Mouse (Mus musculus) monocyte, adult 5-6 weeks (primary cell): ENCODE data around the gene Ccdc153. TPM values are rescaled to one million over a fixed set of nuclear protein-coding genes. Genes with fewer than 3 reads are reported as not detected.

Experiments
- ATAC-seq: fragments of 153-309, 156-312 bp; replicated peaks from 2 replicates; pipeline ENCODE4 v1.8.0; 2017; ENCODE audit warnings: mild to moderate bottlenecking; ENCODE audit not compliant: low TSS enrichment, insufficient number of reproducible peaks, severe bottlenecking, poor library complexity, low FRiP score
- total RNA-seq: library from RNA; stranded (forward); fragments of 200-1000, 200-491, 200-594 nt; gene quantifications from 3 replicates; pipeline ENCODE4 v1.2.3, GENCODE M21; 2017

The Ccdc153 gene
- total RNA-seq, 1 experiment from 2014 or later: not detected

DNA sequence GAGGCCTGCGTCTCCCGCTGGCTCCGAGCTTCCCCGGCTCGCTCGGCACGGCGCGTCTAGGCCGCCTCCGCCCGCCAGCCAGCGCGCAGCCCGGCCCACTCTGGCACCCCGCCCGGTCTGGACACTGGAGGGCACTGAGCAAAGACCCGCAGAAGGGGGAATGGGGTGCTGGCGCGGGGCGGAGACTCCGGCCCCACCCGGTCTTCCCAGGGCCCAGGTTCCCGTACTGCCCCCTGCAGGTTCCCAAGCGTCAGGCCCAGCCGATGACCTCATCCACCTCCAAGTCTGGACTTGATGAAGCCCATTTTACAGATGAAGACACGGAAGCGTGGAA, 27.5 kb downstream of the Ccdc153 start:
- ATAC-seq: peak; percentile 72

DNA sequence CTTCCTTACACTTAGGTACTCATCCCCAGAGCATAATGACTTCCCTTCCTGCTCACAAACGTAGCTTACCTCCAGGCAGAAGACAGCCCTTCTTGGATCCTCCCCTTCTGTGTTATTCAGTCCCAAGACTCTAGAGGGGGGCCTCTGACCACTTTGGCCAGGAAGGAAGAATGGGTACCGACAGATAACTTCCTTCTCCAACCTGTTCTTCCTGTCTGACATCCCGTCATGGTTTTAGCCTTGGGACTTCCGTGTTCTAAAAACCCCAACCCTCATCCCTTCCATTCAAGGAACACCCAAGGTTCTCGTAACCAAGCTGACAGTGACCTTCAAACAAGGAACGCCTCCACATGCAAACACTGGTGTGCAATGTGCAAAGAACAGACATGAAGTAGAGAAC, 28.0 kb downstream of the Ccdc153 start, which contains the start of gene Nlrx1:
Gene Nlrx1, minus strand, starts transcription at position 168 of the 400 bp plus-strand sequence.
- peak; percentile 82 for ATAC-seq

DNA sequence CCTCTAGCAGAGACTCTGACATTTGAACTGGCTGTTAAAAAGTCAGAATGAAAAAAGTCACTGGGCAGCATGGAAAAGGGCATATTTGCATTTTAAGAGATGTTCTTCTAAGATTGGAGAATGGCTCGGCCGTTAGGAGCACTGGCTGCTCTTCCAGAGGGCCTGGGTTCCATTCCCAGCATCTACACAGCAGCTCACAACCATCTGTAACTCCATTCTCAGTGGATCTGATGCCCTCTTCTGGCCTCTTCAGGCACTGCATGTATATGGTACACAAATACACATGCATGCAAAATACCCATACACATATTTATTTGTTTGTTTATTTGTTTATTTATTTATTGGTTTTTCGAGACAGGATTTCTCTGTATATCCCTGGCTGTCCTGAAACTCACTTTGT, 28.6 kb downstream of the Ccdc153 start:
- no peak for ATAC-seq

DNA sequence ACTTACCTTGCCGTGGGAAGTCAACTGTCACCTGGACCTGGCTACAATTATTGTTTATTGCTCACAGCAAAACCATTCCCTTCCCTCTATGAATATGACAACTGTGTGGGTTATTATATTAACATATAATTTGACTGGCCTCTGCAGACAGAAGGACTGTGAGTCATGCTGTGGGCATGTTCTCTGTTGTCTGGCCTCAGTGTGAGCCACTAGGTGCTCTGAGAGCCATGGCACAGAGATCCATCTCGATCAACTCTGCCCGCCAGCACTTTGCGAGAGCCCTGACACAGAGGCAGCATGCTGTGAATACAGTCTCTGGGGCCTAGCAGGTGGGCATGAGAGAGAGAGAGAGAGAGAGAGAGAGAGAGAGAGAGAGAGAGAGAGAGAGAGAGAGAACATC, 29.5 kb downstream of the Ccdc153 start:
- ATAC-seq: no peak

DNA sequence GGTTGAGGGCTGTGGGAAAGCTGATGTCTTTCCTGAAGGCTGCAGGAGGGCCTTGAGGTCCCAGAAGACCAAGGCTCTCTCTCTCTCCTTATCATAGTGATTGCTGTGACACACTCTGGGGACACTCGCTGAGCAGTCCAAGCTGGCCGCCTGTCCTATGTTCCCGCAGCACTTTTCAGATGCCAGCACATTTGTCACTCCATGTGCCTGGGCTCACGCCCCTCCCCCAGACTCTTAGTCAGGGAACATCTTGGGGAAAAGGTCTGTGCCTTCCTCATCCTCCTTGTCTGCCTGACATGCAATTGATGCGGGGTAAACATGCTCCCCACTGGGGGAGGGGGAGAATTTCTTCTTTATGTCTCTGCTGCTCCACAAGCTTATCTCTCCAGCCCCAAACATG, 42.7 kb downstream of the Ccdc153 start:
- ATAC-seq: no peak

DNA sequence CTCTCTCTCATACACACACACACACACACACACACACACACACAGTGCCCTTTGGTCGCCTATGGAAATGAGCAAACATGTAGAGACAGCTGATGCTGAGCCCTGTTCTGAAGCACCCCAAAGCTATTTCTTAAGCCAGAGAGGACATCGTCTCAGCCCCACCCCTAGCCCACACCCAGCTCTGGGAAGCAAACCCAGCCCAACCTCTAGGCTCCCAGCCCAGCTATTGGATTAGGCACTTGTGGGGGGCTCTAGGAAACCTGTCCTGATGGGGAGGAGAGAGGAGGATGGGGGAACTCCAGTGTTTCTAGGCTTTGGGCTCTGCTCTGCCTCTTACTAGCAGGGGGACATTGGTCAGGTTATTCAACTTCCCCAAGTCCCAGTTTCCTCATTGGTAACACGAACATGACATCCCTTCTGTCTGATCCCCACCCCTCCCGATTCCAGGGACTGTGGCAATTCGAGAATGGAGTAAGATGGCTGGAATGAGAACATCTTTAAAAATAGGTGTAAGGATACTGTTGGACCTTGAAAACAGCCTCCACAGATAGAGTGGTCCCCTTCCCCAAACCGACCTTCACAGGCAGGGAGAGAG, 45.9 kb downstream of the Ccdc153 start:
- no peak for ATAC-seq

DNA sequence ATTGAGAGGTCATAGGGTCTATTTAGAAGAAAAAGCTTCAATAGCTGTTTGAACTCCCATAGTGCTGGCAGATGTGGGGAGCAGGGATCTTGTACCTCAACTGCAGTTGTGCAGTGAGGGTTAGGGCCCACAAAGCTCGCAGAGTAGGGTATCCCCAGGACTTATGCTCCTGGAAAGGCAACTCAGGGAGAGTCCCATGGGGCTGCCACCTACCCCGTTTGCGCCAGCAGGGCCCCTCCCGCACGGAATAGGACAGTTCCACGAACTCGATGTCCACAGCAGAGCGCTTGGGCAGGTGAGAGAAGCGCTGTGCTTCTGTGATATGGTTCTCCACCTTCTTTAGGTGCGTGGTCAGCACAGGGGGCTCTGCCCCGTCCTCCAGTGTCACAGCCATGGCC, 46.5 kb downstream of the Ccdc153 start:
- ATAC-seq: no peak

DNA sequence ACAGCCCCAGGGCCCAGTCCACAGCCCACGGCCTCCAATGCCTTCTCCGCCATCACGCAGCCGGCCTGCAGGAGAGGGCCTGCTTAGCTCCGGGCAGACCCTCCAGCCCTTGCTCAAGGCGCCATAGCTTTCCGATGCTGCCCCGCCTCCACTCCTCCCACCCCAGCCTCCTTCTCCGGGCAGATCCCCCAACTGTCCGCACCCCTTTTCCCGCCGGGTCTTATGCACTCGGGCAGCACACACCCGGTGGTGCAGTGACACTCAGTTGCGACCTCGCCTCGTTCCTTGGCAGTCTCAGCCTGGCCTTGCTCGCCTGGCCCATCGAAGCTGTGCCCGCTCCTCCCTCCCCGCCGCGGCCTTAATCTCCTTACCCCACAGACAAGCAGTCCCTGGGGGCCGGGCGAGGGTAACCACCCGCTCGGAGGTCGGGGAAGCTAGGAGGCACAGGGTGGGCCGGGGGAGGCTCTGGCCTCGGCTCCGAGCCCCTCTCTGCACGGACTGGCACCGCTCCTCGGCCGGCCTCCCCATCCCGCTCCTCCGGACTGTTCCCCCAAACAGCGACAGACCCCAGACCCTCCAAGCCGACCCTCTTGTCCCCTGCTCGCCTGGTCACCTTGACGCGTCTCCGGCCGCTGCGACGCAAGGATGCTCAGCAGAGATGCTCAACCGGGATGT, 47.1 kb downstream of the Ccdc153 start:
- ATAC-seq: no peak

DNA sequence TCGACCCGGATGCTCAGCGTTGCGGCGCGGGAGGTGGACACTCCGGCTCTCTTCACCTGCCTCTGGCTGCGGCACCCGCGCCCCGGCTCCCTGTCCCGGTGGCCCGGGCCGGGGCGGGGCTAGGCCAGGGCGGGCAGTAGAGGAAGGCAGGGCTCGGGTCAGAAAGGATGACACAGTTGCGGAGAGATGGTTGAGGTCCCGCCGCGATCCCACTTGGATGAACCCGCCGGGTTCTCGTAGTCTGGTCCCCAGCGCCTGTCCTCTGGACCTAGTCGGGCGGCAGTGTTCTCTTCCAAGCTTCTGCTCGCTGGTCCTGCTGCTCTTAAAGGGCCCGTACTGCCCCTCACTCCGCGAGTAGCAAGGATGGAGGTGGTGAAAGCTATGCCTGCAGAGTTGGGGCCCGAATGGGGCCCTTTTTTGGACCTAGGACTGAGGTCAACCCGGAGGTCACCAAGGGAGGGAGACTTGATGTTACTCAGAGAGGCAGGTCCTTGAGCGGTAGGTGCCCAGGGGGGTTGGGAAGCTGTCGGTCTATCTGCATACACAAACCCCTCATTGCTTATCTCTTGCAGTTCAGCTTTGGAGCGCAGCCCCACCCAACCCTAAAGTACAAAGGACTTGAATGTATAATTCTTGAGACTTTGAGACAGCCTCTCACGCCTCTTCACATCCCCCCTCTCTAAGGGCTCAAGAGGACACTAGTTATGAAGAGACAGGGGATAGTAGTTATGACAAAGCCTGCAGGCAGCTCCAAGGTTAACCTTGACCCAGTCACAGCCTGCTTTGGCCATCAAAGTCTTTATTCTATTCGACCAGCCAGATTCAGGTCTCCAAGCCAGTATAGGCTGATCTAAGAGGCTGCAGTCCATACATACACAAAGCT, 47.8 kb downstream of the Ccdc153 start, which contains the start of gene Abcg4:
Gene Abcg4, minus strand, starts transcription at position 540 of the 883 bp plus-strand sequence.
- ATAC-seq: no peak

DNA sequence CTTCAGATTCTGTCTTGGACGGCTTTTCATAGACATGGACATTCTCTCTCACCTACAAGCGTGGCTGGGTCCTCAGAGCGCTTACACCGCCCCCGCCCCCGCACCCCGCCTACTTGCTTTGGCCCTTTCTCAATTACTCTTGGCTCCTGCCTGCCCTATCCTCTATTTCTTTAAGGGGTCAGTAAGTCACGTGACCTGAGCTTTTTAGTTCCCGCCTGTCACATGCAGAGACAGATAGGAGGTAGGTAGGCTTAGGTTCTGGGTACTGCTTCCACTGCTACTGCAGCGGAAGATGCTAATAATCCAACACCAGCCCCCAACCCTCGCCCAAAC, 48.4 kb downstream of the Ccdc153 start:
- ATAC-seq: no peak

DNA sequence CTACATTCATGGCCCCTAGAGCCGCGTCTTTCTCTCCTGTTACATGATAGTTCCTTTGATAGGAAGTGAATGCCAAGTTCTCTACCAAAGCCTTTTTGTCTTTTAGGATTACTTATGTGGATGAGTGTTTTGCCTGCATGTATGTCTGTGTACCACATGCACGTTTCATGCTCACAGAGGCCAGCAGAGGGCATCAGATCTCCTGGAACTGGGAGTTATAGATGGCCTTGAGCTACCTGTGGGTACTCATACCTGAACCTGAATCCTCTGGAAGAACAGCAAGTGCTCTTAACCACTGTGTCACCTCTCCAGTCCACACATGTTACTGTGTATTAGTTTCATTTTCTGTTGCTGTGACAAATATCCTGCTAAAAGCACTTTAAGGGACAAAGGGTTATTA, 52.0 kb downstream of the Ccdc153 start:
- no peak for ATAC-seq

Other genes starting within 250 kb of the Ccdc153 start
- gene Thy1, start 197.3 kb upstream of the Ccdc153 start, total RNA-seq: 14.7 to 67.2 TPM (median 34.3 TPM) in 3 replicates
- 2.1 to 8.6 TPM (median 5.6 TPM) in 3 replicates for gene Usp2, start 173.7 kb upstream of the Ccdc153 start, total RNA-seq
- gene Mfrp, start 138.9 kb upstream of the Ccdc153 start, total RNA-seq: not detected in 3 replicates
- gene C1qtnf5, start 133.4 kb upstream of the Ccdc153 start, total RNA-seq: not detected in 3 replicates
- gene Gm49380, start 127.2 kb upstream of the Ccdc153 start, total RNA-seq: not detected in 3 replicates
- 3.8 to 7.1 TPM (median 5.7 TPM) in 3 replicates for gene Rnf26, start 127.2 kb upstream of the Ccdc153 start, total RNA-seq
- gene Mcam, start 106.2 kb upstream of the Ccdc153 start, total RNA-seq: 13.5 to 48.9 TPM (median 15.1 TPM) in 3 replicates
- gene Cbl, start 6.6 kb upstream of the Ccdc153 start, total RNA-seq: 47.1 to 115 TPM (median 63.1 TPM) in 3 replicates
- 1.7 TPM in 1 of 3 replicates, not detected in the others for gene Pdzd3, start 10.8 kb downstream of the Ccdc153 start, total RNA-seq
- 14.8 to 15.8 TPM (median 15.3 TPM) in 3 replicates for gene Nlrx1, start 27.9 kb downstream of the Ccdc153 start, total RNA-seq
- not detected in 3 replicates for gene Abcg4, start 47.9 kb downstream of the Ccdc153 start, total RNA-seq
- 22.9 to 34.0 TPM (median 23.0 TPM) in 3 replicates for gene Hinfp, start 65.0 kb downstream of the Ccdc153 start, total RNA-seq
- 6.0 to 18.9 TPM (median 12.2 TPM) in 3 replicates for gene C2cd2l, start 79.6 kb downstream of the Ccdc153 start, total RNA-seq
- gene Dpagt1, start 85.3 kb downstream of the Ccdc153 start, total RNA-seq: 1.8 to 5.6 TPM (median 2.3 TPM) in 3 replicates
- 8.1 to 12.3 TPM (median 8.6 TPM) in 3 replicates for gene H2afx, start 94.0 kb downstream of the Ccdc153 start, total RNA-seq
- gene Hmbs, start 103.6 kb downstream of the Ccdc153 start, total RNA-seq: 8.2 to 19.1 TPM (median 15.1 TPM) in 3 replicates
- gene Vps11, start 121.0 kb downstream of the Ccdc153 start, total RNA-seq: 27.4 to 38.1 TPM (median 32.2 TPM) in 3 replicates
- gene Hyou1, start 138.8 kb downstream of the Ccdc153 start, total RNA-seq: 47.1 to 80.0 TPM (median 54.2 TPM) in 3 replicates
- gene Slc37a4, start 156.2 kb downstream of the Ccdc153 start, total RNA-seq: 15.9 to 33.9 TPM (median 22.1 TPM) in 3 replicates
- gene Rps25, start 166.5 kb downstream of the Ccdc153 start, total RNA-seq: 995 to 1,562 TPM (median 1,501 TPM) in 3 replicates
- 25.9 to 40.8 TPM (median 32.3 TPM) in 3 replicates for gene Trappc4, start 166.9 kb downstream of the Ccdc153 start, total RNA-seq
- gene Ccdc84, start 177.9 kb downstream of the Ccdc153 start, total RNA-seq: 25.5 to 38.4 TPM (median 28.7 TPM) in 3 replicates
- not detected in 3 replicates for gene Foxr1, start 200.5 kb downstream of the Ccdc153 start, total RNA-seq
- gene Upk2, start 214.3 kb downstream of the Ccdc153 start, total RNA-seq: not detected in 3 replicates
- gene Bcl9l, start 242.1 kb downstream of the Ccdc153 start, total RNA-seq: 2.8 to 14.1 TPM (median 2.8 TPM) in 3 replicates